10 mouse cellular contexts compared by ENCODE assay signal in the genomic region with DNA sequence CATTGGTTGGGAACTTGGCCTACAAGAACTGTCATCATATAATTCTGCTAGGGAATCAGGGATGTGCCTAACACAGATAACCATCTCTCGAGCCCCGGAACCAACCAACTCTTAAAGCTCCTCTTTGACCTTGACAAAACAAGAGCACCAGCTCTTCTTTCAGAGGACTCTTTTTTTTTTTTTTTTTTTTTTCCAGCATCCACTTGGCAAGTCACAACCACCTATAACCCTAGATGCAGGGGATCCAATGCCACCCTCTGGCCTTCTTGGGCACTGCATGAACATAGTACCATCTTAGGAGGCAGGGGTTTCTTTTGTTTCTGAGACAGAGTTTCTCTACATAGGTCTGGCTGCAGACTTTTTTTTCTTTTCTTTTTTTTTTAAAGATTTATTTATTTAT. TPM values are rescaled to one million over a fixed set of nuclear protein-coding genes. Genes with fewer than 3 reads are reported as not detected.
DNase-seq lines count a peak whose midpoint lies in the region; ATAC-seq and TF ChIP-seq lines count a peak whose summit lies in the region.
"Had no signal": no experiment of that assay in that cellular context is flagged by ENCODE, and none has a peak within 500 bp of the region (broad histone marks: within the 10 kb centered on the region; RNA-seq: fewer than 3 reads in every experiment).

No protein-coding gene starts in this region.

- no peak overlapping the region for H3K27ac ChIP-seq in left cerebral cortex, adult 2 months
- H3K27ac ChIP-seq: intestine, embryonic 15.5 days; neural tube, embryonic 13.5 days had no signal

- no peaks in the 10 kb centered on the region for H3K36me3 ChIP-seq in splenic B cell, adult 2 months (ENCODE audit: control insufficient read depth, insufficient read depth, low read length, poor library complexity, severe bottlenecking)
- H3K36me3 ChIP-seq: intestine, embryonic 15.5 days; neural tube, embryonic 13.5 days had no signal

- no peaks in the 10 kb centered on the region for H3K27me3 ChIP-seq in splenic B cell, adult 2 months (ENCODE audit: control insufficient read depth, insufficient read depth, low read length, poor library complexity, severe bottlenecking)
- H3K27me3 ChIP-seq: intestine, embryonic 15.5 days; neural tube, embryonic 13.5 days had no signal

- TF ChIP-seq CTCF in left cerebral cortex, adult 2 months (IDR thresholded peaks at IDR 0.05), result peak; percentile 10; the same call in 1 of the 2 replicates

- peak; percentile 39 to 72 for DNase-seq in adrenal gland, adult (ENCODE audit: inconsistent age in 2 of 2, low spot score in 1 of 2)
- no peak for DNase-seq in adrenal gland, adult 18-20 months (ENCODE audit: low spot score in 2 of 2)
- no peak for DNase-seq in left cerebral cortex, adult 2 months (ENCODE audit: extremely low spot score in 1 of 2, low spot score in 2 of 2)
- DNase-seq in left cerebral cortex, postnatal 14 days (ENCODE audit: low spot score in 2 of 2), result no peak
- DNase-seq in splenic B cell, adult 2 months (ENCODE audit: low read depth, low spot score), result peak; percentile 50
- no peak for DNase-seq in right cerebral cortex, adult 18-20 months
- no peak for DNase-seq in gastrocnemius, postnatal 10 days

- ATAC-seq in common myeloid progenitor, adult 5-6 weeks (replicated peaks; ENCODE audit: low read depth, poor library complexity, severe bottlenecking), result peak; percentile 63
- ATAC-seq: intestine, embryonic 15.5 days had no signal

- H3K4me3 ChIP-seq in left cerebral cortex, adult 2 months, result no peak overlapping the region
- H3K4me3 ChIP-seq: intestine, embryonic 15.5 days; neural tube, embryonic 13.5 days had no signal

- intact Hi-C loops in left cerebral cortex, adult 2 months (cut with DNase I), result no loop called here
- intact Hi-C loops in left cerebral cortex, postnatal 14 days (cut with DNase I), result no loop called here

RNA-seq across cellular contexts. Expression of gene Nup210l, which starts 10.4 kb away (rescaled TPM):
- under 1 TPM; 0.48 to 0.53 TPM for total RNA-seq in adrenal gland, adult 18-20 months (2021)
- total RNA-seq in left cerebral cortex, adult 2 months (2021), result under 1 TPM; 0.36 to 0.42 TPM
- under 1 TPM; 0.38 to 0.55 TPM for total RNA-seq in left cerebral cortex, postnatal 14 days (2021)
- total RNA-seq in common myeloid progenitor, adult 5-6 weeks (2017), result 0.27 and 0.39 TPM in 2 replicates
- total RNA-seq in gastrocnemius, postnatal 10 days (2021), result under 1 TPM; 0.09 to 0.11 TPM

RNA-seq across cellular contexts. Expression of gene Tpm3, which starts 41.9 kb away (rescaled TPM):
- 100 to 1,000 TPM; 169 to 191 TPM for total RNA-seq in adrenal gland, adult 18-20 months (2021)
- total RNA-seq in left cerebral cortex, adult 2 months (2021), result 100 to 1,000 TPM; 182 to 193 TPM
- total RNA-seq in left cerebral cortex, postnatal 14 days (2021), result 100 to 1,000 TPM; 220 to 223 TPM
- 718 and 782 TPM in 2 replicates for total RNA-seq in common myeloid progenitor, adult 5-6 weeks (2017)
- 100 to 1,000 TPM; 277 to 366 TPM for total RNA-seq in gastrocnemius, postnatal 10 days (2021)

Comparison
In these comparisons a context has a peak if more than half of its experiments do, and no peak if none do; other contexts are left out.
1. DNase-seq: peak in adrenal gland, adult (2 of 2) and splenic B cell, adult 2 months (single experiment); none in adrenal gland, adult 18-20 months (0 of 2), left cerebral cortex, adult 2 months (0 of 2), left cerebral cortex, postnatal 14 days (0 of 2), right cerebral cortex, adult 18-20 months (single experiment) and gastrocnemius, postnatal 10 days (single experiment).